ENCODE assay signal across 8 mouse cellular contexts in genomic region chr10:3367440-3367839, GRCm38 (mm10). TPM values are rescaled to one million over a fixed set of nuclear protein-coding genes. Genes with fewer than 3 reads are reported as not detected.
DNase-seq lines count a peak whose midpoint lies in the region; ATAC-seq and TF ChIP-seq lines count a peak whose summit lies in the region.

No protein-coding gene starts in this region.

- no peak for TF ChIP-seq CTCF in cortical plate, adult 2 months (IDR thresholded peaks at IDR 0.05; ENCODE audit: extremely low read depth, insufficient read depth, low read length)
- no peak for TF ChIP-seq CTCF in heart, postnatal 0 days (IDR thresholded peaks at IDR 0.05; ENCODE audit: low read depth)
- no peak for TF ChIP-seq CTCF in lung, postnatal 0 days (IDR thresholded peaks at IDR 0.05)

- ATAC-seq in heart, embryonic 11.5 days (replicated peaks; ENCODE audit: insufficient number of reproducible peaks, low FRiP score, low TSS enrichment) = no peak
- ATAC-seq in heart, postnatal 0 days (ENCODE audit: insufficient read depth, low read depth) = 0 out of 2 replicates have a peak, but pooled peaks have one; percentile 39
- peak; percentile 14; the same call in 1 of the 2 replicates for ATAC-seq in lung, postnatal 0 days

- H3K36me3 ChIP-seq in heart, embryonic 11.5 days (ENCODE audit: control insufficient read depth, insufficient read depth, low read length) = no peaks in the 10 kb centered on the region
- H3K36me3 ChIP-seq in heart, postnatal 0 days (replicated peaks; ENCODE audit: control insufficient read depth, insufficient read depth, low read length) = no peaks in the 10 kb centered on the region
- no peaks in the 10 kb centered on the region for H3K36me3 ChIP-seq in lung, postnatal 0 days (ENCODE audit: insufficient read depth, low read length)

- peak overlapping the region; percentile 86 for H3K9ac ChIP-seq in heart, embryonic 11.5 days (ENCODE audit: low read depth, low read length)
- peak overlapping the region; percentile 73 for H3K9ac ChIP-seq in heart, postnatal 0 days (replicated peaks; ENCODE audit: low read depth, low read length)
- H3K9ac ChIP-seq in lung, postnatal 0 days (replicated peaks; ENCODE audit: low read depth) = peak overlapping the region; percentile 29; the same call in 1 of the 2 replicates

- H3K4me3 ChIP-seq in heart, embryonic 11.5 days (ENCODE audit: low read depth, low read length) = peak overlapping the region; percentile 70
- peak overlapping the region; percentile 59 for H3K4me3 ChIP-seq in cortical plate, adult 2 months (ENCODE audit: insufficient read depth, low read length)
- H3K4me3 ChIP-seq in heart, postnatal 0 days (ENCODE audit: low read depth, low read length) = peak overlapping the region; percentile 78
- peak overlapping the region; percentile 55 for H3K4me3 ChIP-seq in lung, postnatal 0 days (ENCODE audit: low read depth, low read length)

- H3K27me3 ChIP-seq in heart, embryonic 11.5 days (ENCODE audit: control insufficient read depth, insufficient read depth, low read length) = no peaks in the 10 kb centered on the region
- H3K27me3 ChIP-seq in heart, postnatal 0 days (ENCODE audit: control insufficient read depth, insufficient read depth, low read length) = no peaks in the 10 kb centered on the region; the same call in 1 of the 2 replicates
- peaks cover 6% of the 10 kb centered on the region; the same call in 1 of the 2 replicates for H3K27me3 ChIP-seq in lung, postnatal 0 days (replicated peaks; ENCODE audit: insufficient read depth, low read length)

- no peaks in the 10 kb centered on the region for H3K9me3 ChIP-seq in heart, embryonic 11.5 days (replicated peaks; ENCODE audit: control insufficient read depth, low read length)
- H3K9me3 ChIP-seq in heart, postnatal 0 days (replicated peaks; ENCODE audit: control insufficient read depth, low read length) = no peaks in the 10 kb centered on the region
- no peaks in the 10 kb centered on the region for H3K9me3 ChIP-seq in lung, postnatal 0 days (ENCODE audit: low read length)

- no peak for TF ChIP-seq POLR2A in cortical plate, adult 2 months (IDR thresholded peaks at IDR 0.05; ENCODE audit: extremely low read depth, insufficient read depth, low read length)

- H3K4me2 ChIP-seq in heart, embryonic 11.5 days = peak overlapping the region; percentile 76
- peak overlapping the region; percentile 79 for H3K4me2 ChIP-seq in heart, postnatal 0 days (ENCODE audit: low read depth, low read length)
- peak overlapping the region; percentile 93 for H3K4me2 ChIP-seq in lung, postnatal 0 days (replicated peaks; ENCODE audit: low read depth, low read length)

- H3K4me1 ChIP-seq in heart, embryonic 11.5 days (ENCODE audit: control insufficient read depth, insufficient read depth, low read length) = peaks cover 3% of the 10 kb centered on the region; the same call in 1 of the 2 replicates
- no peaks in the 10 kb centered on the region for H3K4me1 ChIP-seq in cortical plate, adult 2 months (ENCODE audit: control insufficient read depth, insufficient read depth, low read length)
- H3K4me1 ChIP-seq in heart, postnatal 0 days (ENCODE audit: control insufficient read depth, insufficient read depth) = peaks cover 12% of the 10 kb centered on the region; the same call in 1 of the 2 replicates
- no peaks in the 10 kb centered on the region for H3K4me1 ChIP-seq in lung, postnatal 0 days (ENCODE audit: insufficient read depth, low read depth, low read length)

- TF ChIP-seq EP300 in heart, postnatal 0 days (IDR thresholded peaks at IDR 0.05; ENCODE audit: low read depth) = no peak
- no peak for TF ChIP-seq EP300 in lung, postnatal 0 days (IDR thresholded peaks at IDR 0.05)

- DNase-seq in heart, adult 9 months (ENCODE audit: low spot score in 2 of 2) = no peak
- peak; percentile 57 for DNase-seq in heart, postnatal 0 days (ENCODE audit: low spot score)
- peak; percentile 13 for DNase-seq in lung, postnatal 0 days (ENCODE audit: low spot score)
- no peak for DNase-seq in thymus, postnatal 36 days
- DNase-seq in gastrocnemius, adult 8-10 months (ENCODE audit: low spot score in 2 of 2) = no peak
- DNase-seq in adipocyte (ENCODE audit: low spot score) = no peak

- H3K27ac ChIP-seq in heart, embryonic 11.5 days (ENCODE audit: low read depth, low read length) = peak overlapping the region; percentile 84
- H3K27ac ChIP-seq in cortical plate, adult 2 months (ENCODE audit: insufficient read depth, low read length) = no peak overlapping the region
- H3K27ac ChIP-seq in heart, postnatal 0 days (ENCODE audit: low read depth) = peak overlapping the region; percentile 82
- H3K27ac ChIP-seq in lung, postnatal 0 days (ENCODE audit: low read length) = no peak overlapping the region

- WGBS in heart, embryonic 11.5 days (ENCODE audit: insufficient replicate concordance) = 15% methylated on average over 11 of the region's 11 CpGs
- WGBS in heart, postnatal 0 days = 9% methylated on average over 11 of the region's 11 CpGs
- 17% methylated on average over 11 of the region's 11 CpGs for whole genome bisulfite sequencing in lung, postnatal 0 days

RNA-seq across cellular contexts. Expression of gene Ppp1r14c, which starts 1.6 kb away (rescaled TPM):
- polyA plus RNA-seq in heart, embryonic 11.5 days (2014; fragmentation: Nextera tagmentation; extraction: Ambion mirVana) = 170 and 202 TPM in 2 replicates
- polyA plus RNA-seq in cortical plate, adult 2 months (2012; rRNA removed) = 11.2 and 12.7 TPM in 2 replicates
- total RNA-seq in heart, postnatal 0 days (2014; rRNA removed; ENCODE audit: low replicate concordance) = 269 and 288 TPM in 2 replicates
- polyA plus RNA-seq in heart, postnatal 0 days (2015; fragmentation: Nextera tagmentation; extraction: Ambion mirVana) = 325 and 334 TPM in 2 replicates
- 139 and 148 TPM in 2 replicates for polyA plus RNA-seq in lung, postnatal 0 days (2015; fragmentation: Nextera tagmentation; extraction: Ambion mirVana)
- 10 to 100 TPM; 66.7 to 86.3 (median 77.8) TPM for total RNA-seq in gastrocnemius, adult 8-10 months (2022)

Comparison
In these comparisons a context has a peak if more than half of its experiments do, and no peak if none do; other contexts are left out.
1. DNase-seq: peak in heart, postnatal 0 days (single experiment) and lung, postnatal 0 days (single experiment); none in heart, adult 9 months (0 of 2), thymus, postnatal 36 days (0 of 2), gastrocnemius, adult 8-10 months (0 of 2) and adipocyte (single experiment).
2. H3K27ac ChIP-seq: peak in heart, embryonic 11.5 days (single experiment) and heart, postnatal 0 days (single experiment); none in cortical plate, adult 2 months (single experiment) and lung, postnatal 0 days (single experiment).
3. H3K9ac ChIP-seq: peak in every context shown above with its lines; median percentile 86 in heart, embryonic 11.5 days; 73 in heart, postnatal 0 days; 29 in lung, postnatal 0 days.
4. RNA of gene Ppp1r14c, which starts 1.6 kb away (polyA plus RNA-seq): 325 to 334 TPM in heart, postnatal 0 days, 170 to 202 TPM in heart, embryonic 11.5 days and 139 to 148 TPM in lung, postnatal 0 days; 11.2 to 12.7 TPM in cortical plate, adult 2 months; every median in the first group is over 10 times any median in the second.
5. Peak in every context shown above with its lines, with median percentiles within 50 percentile points of each other: H3K4me2 ChIP-seq and H3K4me3 ChIP-seq.